Mouse (Mus musculus) frontal cortex, postnatal 10 days (tissue): ENCODE results near the gene Nanos3.

Experiments
- DNase-seq, 2 experiments: peaks; one replicate each; pipeline ENCODE4 v3.0.0; 2022; ENCODE audit warnings: low spot score in 2 of 2, mixed read lengths in 1 of 2

The Nanos3 gene

GRCm38 (mm10) chr8:84185117-84185516 lies at the start of gene Nanos3:
Nanos3 (minus strand) TSS chr8:84185217.
- no peak for DNase-seq

DNA sequence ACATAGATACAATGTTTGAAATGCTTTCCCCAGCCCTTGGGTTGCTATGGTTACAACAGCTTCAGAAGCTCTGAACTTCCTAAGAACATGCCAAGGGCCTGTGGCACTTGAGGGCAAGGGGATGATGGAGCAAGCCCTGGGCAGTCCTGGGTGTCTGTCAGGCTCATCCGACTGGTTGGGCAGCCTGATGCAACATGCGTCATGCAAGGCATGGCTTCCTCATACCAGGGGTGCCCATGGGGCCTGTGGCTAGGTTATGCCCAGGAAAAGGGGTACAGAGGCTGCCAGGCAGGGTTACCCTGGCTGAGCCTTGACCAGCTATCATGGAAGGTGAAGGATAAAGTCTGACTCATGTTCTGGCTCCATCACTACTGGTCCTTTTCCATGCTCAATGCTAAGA lies 48.0 kb upstream of the Nanos3 start:
- no peak for DNase-seq

DNA sequence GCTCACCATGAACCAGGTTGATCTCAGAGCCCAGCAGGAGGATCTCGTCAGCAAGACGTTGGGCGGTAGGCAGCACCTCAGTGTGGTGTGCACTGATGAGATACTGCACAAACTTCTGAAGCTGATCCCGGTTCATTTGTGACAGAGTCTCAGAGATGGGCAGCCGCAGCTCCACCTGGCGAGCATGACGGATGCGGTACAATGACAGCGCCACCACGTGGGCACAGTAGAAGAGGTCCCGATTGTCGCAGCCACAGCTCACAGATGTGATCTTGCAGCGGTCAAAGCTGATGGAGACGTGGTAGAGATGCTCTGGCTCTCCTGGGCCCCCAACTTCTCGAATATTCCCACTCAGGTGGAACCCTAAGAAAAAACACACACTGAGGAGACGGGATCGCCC lies 45.7 kb upstream of the Nanos3 start:
- no peak for DNase-seq

- DNase-seq = no peak
Observed at GRCm38 (mm10) chr8:84223322-84224029, 38.5 kb upstream of the Nanos3 start.

- no peak for DNase-seq
Observed at GRCm38 (mm10) chr8:84222566-84223165, 37.6 kb upstream of the Nanos3 start.

- no peak for DNase-seq
Observed at GRCm38 (mm10) chr8:84220105-84220504, 35.1 kb upstream of the Nanos3 start.

DNA sequence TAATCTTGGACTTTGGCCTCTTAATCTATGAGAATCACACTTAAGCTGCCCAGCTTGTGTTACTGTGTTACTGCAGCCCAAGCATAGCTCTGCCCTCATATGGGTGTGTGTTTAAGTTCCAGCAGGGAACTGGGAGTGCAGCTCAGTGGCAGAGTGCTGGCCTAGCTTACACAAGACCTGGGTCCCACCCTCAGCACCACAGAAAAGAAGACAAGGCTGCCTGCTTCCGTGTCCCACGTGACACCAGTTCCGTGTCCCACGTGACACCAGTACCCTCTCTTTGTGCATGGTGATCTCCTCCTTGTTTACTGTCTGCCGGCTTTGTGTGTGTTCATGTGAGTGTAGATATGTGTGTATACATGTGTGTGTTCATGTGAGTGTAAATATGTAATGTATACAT lies 33.1 kb upstream of the Nanos3 start:
- DNase-seq = no peak

DNA sequence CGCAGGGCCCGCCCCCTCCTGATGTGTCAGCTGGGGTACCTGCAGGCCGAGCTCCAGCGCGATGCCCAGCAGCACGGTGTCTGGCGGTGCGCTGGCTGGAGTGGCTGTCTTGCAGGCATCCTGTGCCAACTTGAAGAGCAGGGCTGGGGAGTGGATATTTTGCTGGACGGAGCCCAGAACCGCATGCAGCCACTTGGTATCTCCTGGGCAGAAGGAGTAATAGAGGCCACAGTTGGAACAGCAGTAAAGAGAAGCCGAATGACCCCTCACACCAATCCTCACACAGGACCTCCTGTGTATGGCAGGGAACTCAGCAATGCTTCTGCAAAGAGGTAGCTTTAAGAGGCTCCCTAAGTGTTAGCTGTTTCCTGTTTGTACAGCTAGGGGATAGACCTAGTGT lies 32.2 kb upstream of the Nanos3 start:
- DNase-seq = no peak

DNA sequence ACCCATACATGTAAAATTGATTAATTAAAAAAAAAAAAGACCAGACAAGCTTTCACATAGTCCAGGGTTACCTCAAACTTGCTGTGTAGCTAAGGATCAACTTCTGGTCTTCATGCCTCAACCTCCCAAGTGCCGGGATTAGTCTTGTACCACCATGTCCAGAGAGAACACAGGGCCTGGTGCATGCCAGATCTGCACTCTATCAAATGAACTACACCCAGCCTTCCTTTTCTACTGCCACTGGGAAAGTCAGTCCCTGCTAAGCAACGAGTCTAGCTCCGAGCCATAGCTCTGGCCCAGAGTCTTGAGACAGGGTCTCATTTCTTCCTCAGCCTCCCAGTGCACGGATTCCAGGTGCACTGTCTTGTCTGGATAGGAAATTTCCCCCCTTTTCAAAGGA lies 28.3 kb upstream of the Nanos3 start:
- DNase-seq = no peak

DNA sequence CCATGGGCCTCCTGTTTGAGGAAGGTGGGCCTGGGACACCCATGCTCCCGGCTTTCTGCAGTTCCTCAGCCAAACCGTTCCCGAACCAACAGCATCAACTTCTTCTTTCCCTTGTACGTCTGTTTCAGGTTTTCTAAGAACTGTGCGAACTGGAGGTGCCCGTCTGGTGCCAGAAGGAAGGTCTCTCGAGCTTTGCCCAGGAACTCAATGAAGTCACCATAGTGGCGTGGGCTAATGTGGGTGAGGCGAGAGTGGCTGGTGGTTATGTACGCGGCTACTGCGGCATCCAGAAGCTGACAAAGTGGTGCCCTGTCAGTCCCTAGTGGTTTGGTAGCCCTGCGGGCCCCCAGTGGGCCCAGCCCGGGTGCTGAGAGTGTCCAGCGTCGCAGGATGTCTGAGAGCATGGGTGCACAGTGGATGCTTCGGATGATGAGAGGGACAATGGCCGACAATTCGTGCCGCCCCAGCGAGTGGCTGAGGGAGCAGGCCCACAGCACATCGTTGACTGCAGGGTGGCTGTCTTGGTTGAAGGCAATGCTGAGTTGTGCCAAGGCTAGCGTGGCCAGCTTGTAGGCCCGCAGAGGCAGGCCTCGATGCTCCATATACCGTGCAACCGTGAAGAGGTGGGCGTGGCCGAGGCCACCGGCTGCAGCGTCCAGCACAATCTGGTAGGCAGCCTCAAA lies 27.0 kb upstream of the Nanos3 start:
- no peak for DNase-seq

- DNase-seq = no peak
Observed at GRCm38 (mm10) chr8:84211202-84211601, 26.2 kb upstream of the Nanos3 start.

- DNase-seq = peak in 1 of 2 experiments; percentile 78
Observed at GRCm38 (mm10) chr8:84210167-84210791, 25.3 kb upstream of the Nanos3 start.

DNA sequence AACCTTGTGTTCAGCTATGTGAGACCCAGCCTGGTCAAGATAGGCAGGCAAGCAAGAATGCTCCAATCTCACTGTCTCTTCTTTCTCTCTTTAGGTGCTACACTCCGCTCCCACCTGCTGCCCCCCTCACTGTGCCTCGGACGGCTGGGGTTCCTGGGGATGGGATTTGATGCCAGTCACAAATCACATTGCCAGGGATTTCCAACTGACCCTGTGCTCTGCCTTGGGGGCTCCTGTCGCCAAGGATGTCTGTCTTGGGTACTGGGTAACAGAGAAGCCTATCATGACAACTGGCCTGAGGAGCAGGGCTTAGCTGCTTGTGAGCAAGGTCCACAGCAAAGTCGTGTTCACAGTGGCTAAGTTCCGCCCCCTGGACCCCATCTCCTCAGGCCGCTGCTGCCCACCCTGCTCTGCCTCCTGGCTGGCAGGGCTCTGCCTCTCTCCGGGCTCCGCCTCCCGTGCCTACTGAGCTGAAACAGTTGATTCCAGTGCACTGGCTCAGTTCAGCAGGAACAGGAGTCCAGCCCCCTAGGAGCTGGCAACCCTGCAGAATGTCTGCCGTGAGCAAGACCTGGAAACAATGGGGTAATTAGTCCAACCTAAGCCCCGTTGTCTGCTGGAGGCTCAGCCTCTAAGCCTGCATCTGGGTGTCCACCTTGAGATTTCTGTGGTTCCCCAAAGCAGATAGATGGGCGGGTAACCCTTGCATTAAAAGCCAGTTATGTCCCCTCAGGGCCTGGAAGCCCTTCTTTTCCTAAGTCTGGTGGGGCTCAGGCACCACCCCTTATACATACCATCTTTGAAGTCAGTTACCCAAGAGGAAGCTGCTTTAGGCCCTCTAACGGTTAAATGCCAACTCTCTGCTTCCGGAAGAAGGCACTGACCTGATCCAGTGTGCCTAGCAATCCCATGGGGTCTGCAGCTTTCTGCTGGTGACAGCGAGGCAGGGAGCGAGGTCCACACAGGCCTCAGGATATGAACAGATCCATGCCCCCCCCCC lies 23.7 kb upstream of the Nanos3 start:
- DNase-seq = no peak

- no peak for DNase-seq
Observed at GRCm38 (mm10) chr8:84207811-84208210, 22.8 kb upstream of the Nanos3 start.

DNA sequence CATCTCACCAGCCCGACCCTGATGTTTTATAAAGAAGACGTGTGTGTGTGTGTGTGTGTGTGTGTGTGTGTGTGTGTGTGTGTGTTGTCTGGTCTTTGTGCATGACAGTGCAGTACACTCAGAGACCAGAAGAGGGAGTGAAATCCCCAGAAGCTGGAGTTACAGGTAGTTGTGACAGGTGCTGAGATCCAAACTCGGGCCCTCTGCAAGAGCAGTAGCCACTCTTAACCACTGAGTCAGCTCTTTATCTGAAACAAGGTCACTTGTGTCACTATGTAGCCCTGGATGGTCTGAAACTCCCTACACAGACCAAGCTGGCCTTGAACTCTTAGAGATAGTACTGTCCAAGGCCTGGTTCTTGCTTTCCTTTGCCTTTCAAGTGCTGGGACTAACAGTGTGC lies 21.6 kb upstream of the Nanos3 start:
- no peak for DNase-seq

- no peak for DNase-seq
Observed at GRCm38 (mm10) chr8:84205073-84205472, 20.1 kb upstream of the Nanos3 start.

- no peak for DNase-seq
Observed at GRCm38 (mm10) chr8:84203975-84204772, 19.2 kb upstream of the Nanos3 start.

DNA sequence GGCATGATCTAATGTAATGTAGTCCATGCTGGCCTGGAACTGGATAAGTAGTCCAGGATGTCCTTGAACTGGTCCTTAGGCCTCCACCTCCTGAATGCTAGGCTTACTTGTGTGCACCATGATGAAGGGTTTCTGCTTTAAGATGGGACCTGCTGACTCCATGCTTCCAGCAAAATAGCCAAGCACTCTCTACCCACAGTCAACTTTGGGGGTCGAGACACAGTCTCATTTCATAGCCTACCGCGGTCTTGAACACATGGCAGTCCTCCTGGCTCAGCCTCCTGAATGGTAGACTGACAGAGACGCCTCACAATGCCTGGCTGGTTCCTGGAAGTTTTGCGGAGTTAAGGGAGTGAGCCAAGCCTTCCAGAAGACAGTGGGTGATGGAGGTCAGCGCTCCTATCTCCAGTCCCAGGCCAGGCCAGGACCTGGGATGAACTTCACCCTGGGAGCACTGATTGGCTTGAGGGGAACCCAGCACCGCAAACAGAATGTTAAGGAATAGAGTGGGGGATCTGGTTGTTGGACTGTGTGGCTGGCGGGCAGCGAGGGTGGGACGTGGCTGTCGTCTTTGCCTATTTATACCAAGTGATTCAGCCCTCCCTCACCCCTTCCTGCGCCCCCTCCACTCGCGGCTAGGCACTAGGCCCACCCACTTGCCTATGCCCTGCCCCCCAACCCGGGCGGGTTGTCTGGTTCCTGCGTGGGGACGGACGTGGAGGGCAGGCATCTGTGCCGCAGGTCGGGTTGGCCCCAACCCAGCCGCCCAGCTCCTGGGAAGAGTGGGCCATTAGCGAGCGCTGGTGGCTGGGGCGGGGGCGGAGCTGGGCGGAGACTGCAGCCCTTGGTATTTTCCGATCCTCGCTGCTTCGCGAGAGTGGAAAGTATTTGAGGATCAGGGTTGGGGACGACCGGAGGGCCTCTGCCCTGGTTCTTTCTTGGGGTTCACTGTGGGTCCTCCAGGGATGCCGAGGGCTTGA lies 18.2 kb upstream of the Nanos3 start:
- peak; percentile 75 to 77 for DNase-seq

DNA sequence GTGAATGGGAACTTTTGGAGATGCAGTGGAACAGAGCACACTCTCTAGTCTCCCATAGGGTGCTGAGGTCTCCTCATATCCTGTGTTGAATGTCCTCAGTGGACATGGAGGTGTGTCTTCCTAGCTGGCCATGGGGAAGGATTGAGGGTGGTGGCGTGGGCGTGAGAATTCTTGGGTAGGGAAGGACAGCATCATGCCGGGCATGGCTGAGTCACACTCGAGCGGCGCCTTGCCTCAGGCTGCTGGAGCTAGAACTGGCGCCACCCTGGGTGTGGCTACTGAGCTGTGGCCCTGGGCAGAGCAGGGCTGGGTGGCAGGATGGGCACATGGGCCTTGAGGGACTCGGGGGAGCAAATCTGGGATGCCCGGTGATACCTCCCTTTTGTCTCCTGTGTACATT lies 17.4 kb upstream of the Nanos3 start:
- DNase-seq = no peak
